Mouse (Mus musculus): ENCODE measurements at regions not wholly inside any gene's neighbourhood (a gene's known extent, or its start where the extent isn't known, plus 50 kb on each side); places are given as distances from the start of the nearest gene placed in this dataset.

GRCm38 (mm10) chr9:60995096-60995495, 200.8 kb downstream of the Uaca start:
- no peak for DNase-seq (ENCODE audit: low spot score in 2 of 2)

- DNase-seq (ENCODE audit: low spot score in 2 of 2), result peak in 1 of 2 experiments; percentile 23
Observed at GRCm38 (mm10) chr9:60998086-60998785, 203.9 kb downstream of the Uaca start.

- DNase-seq (ENCODE audit: low spot score in 2 of 2), result no peak
Observed at GRCm38 (mm10) chr9:60999001-60999529, 204.7 kb downstream of the Uaca start.

- DNase-seq (ENCODE audit: low spot score in 2 of 2), result no peak
Observed at GRCm38 (mm10) chr9:61000232-61000631, 205.9 kb downstream of the Uaca start.

GRCm38 (mm10) chr9:61002572-61002971, 208.2 kb downstream of the Uaca start:
- DNase-seq (ENCODE audit: low spot score in 2 of 2), result no peak

- DNase-seq (ENCODE audit: low spot score in 2 of 2), result no peak
Observed at GRCm38 (mm10) chr9:61008446-61008845, 214.1 kb downstream of the Uaca start.

- no peak for DNase-seq (ENCODE audit: low spot score in 2 of 2)
Observed at GRCm38 (mm10) chr9:61011066-61011465, 216.7 kb downstream of the Uaca start.

GRCm38 (mm10) chr9:61012771-61013540, 218.6 kb downstream of the Uaca start:
- peak; percentile 83 to 89 for DNase-seq (ENCODE audit: low spot score in 2 of 2)

- DNase-seq (ENCODE audit: low spot score in 2 of 2), result no peak
Observed at GRCm38 (mm10) chr9:61014151-61014550, 219.8 kb downstream of the Uaca start.

- no peak for DNase-seq (ENCODE audit: low spot score in 2 of 2)
Observed at GRCm38 (mm10) chr9:61015374-61015890, 221.1 kb downstream of the Uaca start.

GRCm38 (mm10) chr9:61016673-61017072, 222.3 kb downstream of the Uaca start:
- no peak for DNase-seq (ENCODE audit: low spot score in 2 of 2)

GRCm38 (mm10) chr9:61019938-61020337, 225.6 kb downstream of the Uaca start:
- DNase-seq (ENCODE audit: low spot score in 2 of 2), result no peak

GRCm38 (mm10) chr9:61021810-61022209, 227.5 kb downstream of the Uaca start:
- no peak for DNase-seq (ENCODE audit: low spot score in 2 of 2)

GRCm38 (mm10) chr9:61022371-61023026, 228.2 kb downstream of the Uaca start:
- no peak for DNase-seq (ENCODE audit: low spot score in 2 of 2)

- no peak for DNase-seq (ENCODE audit: low spot score in 2 of 2)
Observed at GRCm38 (mm10) chr9:61025341-61025740, 231.0 kb downstream of the Uaca start.

- DNase-seq (ENCODE audit: low spot score in 2 of 2), result no peak
Observed at GRCm38 (mm10) chr9:61028775-61029401, 234.5 kb downstream of the Uaca start.

GRCm38 (mm10) chr9:61031699-61032447, 237.5 kb downstream of the Uaca start:
- peak; percentile 12 to 33 for DNase-seq (ENCODE audit: low spot score in 2 of 2)

- DNase-seq (ENCODE audit: low spot score in 2 of 2), result no peak
Observed at GRCm38 (mm10) chr9:61032448-61033433, 238.4 kb downstream of the Uaca start.

- DNase-seq (ENCODE audit: low spot score in 2 of 2), result no peak
Observed at GRCm38 (mm10) chr9:61033593-61033992, 239.3 kb downstream of the Uaca start.
